Mouse (Mus musculus): ENCODE measurements at regions not wholly inside any gene's neighbourhood (a gene's known extent, or its start where the extent isn't known, plus 50 kb on each side); places are given as distances from the start of the nearest gene placed in this dataset.

DNA sequence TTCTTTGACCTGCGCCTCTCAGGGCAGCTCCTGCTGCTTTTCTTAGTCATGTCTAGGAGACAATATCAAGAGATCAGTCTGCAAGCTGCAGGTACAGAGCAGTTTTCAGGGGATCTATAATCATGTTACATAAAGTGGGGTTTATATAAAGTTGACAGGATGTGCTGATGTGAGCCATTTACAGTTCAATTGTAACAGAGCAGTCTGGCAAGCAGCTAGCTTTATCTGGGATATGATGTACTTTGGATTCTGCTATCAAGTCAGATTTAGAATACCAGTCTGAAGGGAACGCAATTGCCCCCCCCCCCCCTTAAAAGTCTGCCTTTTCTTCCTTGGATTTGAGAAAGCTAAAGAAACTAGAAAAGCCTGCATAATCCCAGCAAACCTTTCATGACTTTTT lies 77.6 kb upstream of the Acvr2a start:
- no peak overlapping the region for H3K27ac ChIP-seq (ENCODE audit: low read length)
- ATAC-seq (no peak), DNase-seq (ENCODE audit: low spot score) (no peak)
- H3K27me3 ChIP-seq (replicated peaks; ENCODE audit: insufficient read depth, low read length): no peaks in the 10 kb centered on the region
- no peak overlapping the region for H3K4me3 ChIP-seq (ENCODE audit: low read depth, low read length)
- TF ChIP-seq CTCF (IDR thresholded peaks at IDR 0.05) (no peak), EP300 (IDR thresholded peaks at IDR 0.05) (no peak)
- H3K4me1 ChIP-seq (ENCODE audit: insufficient read depth, low read depth, low read length): no peaks in the 10 kb centered on the region
- no peak overlapping the region for H3K9ac ChIP-seq (replicated peaks; ENCODE audit: low read depth)
- H3K4me2 ChIP-seq (replicated peaks; ENCODE audit: low read depth, low read length): no peak overlapping the region
- no peaks in the 10 kb centered on the region for H3K36me3 ChIP-seq (ENCODE audit: insufficient read depth, low read length)
- 70% methylated on average over 2 of the region's 2 CpGs for WGBS
- no peaks in the 10 kb centered on the region for H3K9me3 ChIP-seq (ENCODE audit: low read length)
